Mouse (Mus musculus) kidney, adult 10 weeks (tissue): ENCODE results near the gene 1810046K07Rik. TPM values are rescaled to one million over a fixed set of nuclear protein-coding genes. Genes with fewer than 3 reads are reported as not detected.

Experiments used
- polyA plus RNA-seq: library from polyadenylated mRNA; stranded (reverse); fragments of 350-450 nt; fragmentation: Illumina TruSeq; extraction: RNeasy Lipid Tissue Mini Kit (QIAGEN cat#74804); gene quantifications from one replicate; pipeline ENCODE4 v1.2.3, GENCODE M21; 2014; ENCODE audit warnings: low read depth, low replicate concordance

1810046K07Rik gene
- not detected for polyA plus RNA-seq

DNA sequence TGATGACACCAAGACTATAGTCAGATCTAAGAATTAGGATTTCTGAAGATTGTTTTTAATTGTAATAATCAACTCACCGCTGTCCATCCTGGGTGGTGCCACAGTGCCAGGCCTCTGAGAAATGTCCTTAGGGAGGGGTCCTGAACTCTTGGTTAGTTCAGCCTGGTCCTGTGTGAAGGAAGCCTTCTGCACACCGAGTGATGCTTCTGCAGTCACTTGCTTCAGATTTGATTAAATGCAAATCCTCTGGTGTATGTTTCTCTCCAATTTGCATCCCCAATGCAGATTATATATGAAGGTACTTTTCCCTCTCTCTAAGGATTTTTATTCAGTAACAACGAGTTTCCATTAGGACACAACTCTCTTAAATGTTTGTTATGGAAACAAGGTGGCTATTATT lies at the start of gene 1810046K07Rik:
TSS of gene 1810046K07Rik (minus strand) at position 187 of the 400 bp plus-strand sequence.

DNA sequence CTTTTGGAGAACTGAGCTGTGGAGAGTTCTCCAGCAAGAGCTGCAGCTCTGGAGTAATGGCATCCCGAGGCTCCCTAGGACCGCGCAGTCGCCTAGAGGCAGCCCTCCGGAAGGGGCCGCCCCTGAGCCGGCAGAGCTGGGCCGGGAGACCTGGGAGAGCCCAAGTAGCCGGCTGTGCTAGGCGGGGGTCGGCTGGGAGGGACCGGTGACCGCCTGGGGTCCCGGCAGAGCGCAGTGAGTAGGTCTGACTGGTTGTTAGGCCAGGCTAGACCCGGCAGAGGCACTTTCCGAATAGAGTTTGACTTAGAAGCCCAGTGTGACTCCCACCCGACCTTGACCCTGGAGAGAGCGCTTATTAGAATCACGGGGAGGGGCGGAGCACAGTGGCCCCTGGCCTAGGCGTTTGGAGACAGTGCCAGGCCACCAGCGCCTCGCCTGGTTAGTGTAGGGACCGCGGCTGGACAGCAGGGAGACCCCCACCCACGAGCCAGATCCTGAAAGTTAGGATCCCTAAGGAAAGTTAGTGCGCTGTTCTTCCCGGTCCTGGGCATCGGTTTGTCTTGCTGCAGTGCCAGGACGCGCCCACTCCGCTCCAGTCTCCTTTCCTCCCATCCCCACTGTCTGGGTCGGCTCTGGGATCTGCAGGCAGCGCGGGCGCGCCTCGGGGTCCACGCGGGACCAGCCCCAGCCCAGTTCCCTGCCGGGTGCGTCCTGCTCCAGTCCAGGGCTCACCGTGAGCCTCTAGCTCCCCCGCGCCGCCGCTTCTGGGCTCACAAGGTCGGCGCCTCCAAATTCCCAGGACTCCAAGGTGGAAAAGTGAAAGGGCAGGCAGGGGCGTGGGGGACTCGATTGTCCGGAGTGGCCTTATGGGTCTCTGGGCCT lies 50.0 kb downstream of the 1810046K07Rik start, which contains the start of gene Colca2:
TSS of gene Colca2 (minus strand) at position 70 of the 882 bp plus-strand sequence.

Other genes starting within 250 kb of the 1810046K07Rik start
- not detected for gene 4833427G06Rik, start 226.8 kb downstream of the 1810046K07Rik start, polyA plus RNA-seq
- gene Gm32742, start 163.4 kb downstream of the 1810046K07Rik start, polyA plus RNA-seq = not detected
- gene Pou2af1, start 115.2 kb downstream of the 1810046K07Rik start, polyA plus RNA-seq = 0.16 TPM
- 0.97 TPM for gene Colca2, start 50.3 kb downstream of the 1810046K07Rik start, polyA plus RNA-seq